Mouse (Mus musculus) hindbrain, postnatal 0 days (tissue): ENCODE measurements around the gene Tada1. TPM values are rescaled to one million over a fixed set of nuclear protein-coding genes. Genes with fewer than 3 reads are reported as not detected.

Source experiments
- ATAC-seq: fragments of 200-750 bp; cut with Nextera tagmentation; 2 replicates; pipeline ENCODE4 v1.8.0; 2017; ENCODE audit warnings: mild to moderate bottlenecking, moderate TSS enrichment, moderate library complexity
- DNase-seq: peaks from one replicate; pipeline ENCODE4 v3.0.0-alpha.2; 2015; ENCODE audit warnings: low spot score
- H3K27ac ChIP-seq: fragments of 300-500 bp; sonication (generic); 2 replicates; pipeline ENCODE4 v1.5.1; 2014; ENCODE audit warnings: mild to moderate bottlenecking
- H3K27me3 ChIP-seq: fragments of 300-500 bp; sonication (generic); 2 replicates; pipeline ENCODE4 v1.6.1; 2014; ENCODE audit warnings: low read length, mixed read lengths; ENCODE audit not compliant: insufficient read depth
- H3K36me3 ChIP-seq: fragments of 300-500 bp; sonication (generic); 2 replicates; pipeline ENCODE4 v1.6.1; 2014; ENCODE audit warnings: low read length, mixed read lengths; ENCODE audit not compliant: insufficient read depth
- H3K4me1 ChIP-seq: fragments of 300-500 bp; sonication (generic); 2 replicates; pipeline ENCODE4 v1.6.1; 2014; ENCODE audit warnings: antibody characterized with exemption, low read length, mixed read lengths; ENCODE audit not compliant: insufficient read depth
- H3K4me2 ChIP-seq: fragments of 300-500 bp; sonication (generic); 2 replicates; pipeline ENCODE4 v1.6.1; 2014; ENCODE audit warnings: low read depth, mild to moderate bottlenecking, low read length, moderate library complexity, mixed read lengths
- H3K4me3 ChIP-seq: fragments of 300-500 bp; sonication (generic); 2 replicates; pipeline ENCODE4 v1.5.1; 2014; ENCODE audit warnings: low read length
- H3K9ac ChIP-seq: fragments of 300-500 bp; sonication (generic); replicated peaks from 2 replicates; pipeline ENCODE4 v1.6.1; 2014; ENCODE audit warnings: mild to moderate bottlenecking, low read length, moderate library complexity, mixed read lengths
- H3K9me3 ChIP-seq: fragments of 300-500 bp; sonication (generic); 2 replicates; pipeline ENCODE4 v1.6.1; 2016; ENCODE audit warnings: low read length, mixed read lengths
- CTCF ChIP-seq: IDR thresholded peaks from 2 replicates; pipeline ENCODE4 v1.5.1; 2016; ENCODE audit warnings: antibody characterized with exemption, control low read depth, low read depth
- WGBS: fragments of 180-500 bp; shearing (Covaris S2); extraction: QIAGEN DNeasy Blood & Tissue Kit; methylation state at CpG from one replicate; pipeline ENCODE4 v1.1.7; 2014; 5-methylcytosine and 5-hydroxymethylcytosine counted together
- polyA plus RNA-seq: library from polyadenylated mRNA; unstranded; fragments of >200 nt; fragmentation: Nextera tagmentation; extraction: Ambion mirVana; gene quantifications from 2 replicates; pipeline ENCODE4 v1.2.1, GENCODE M21; 2015
- total RNA-seq: library from RNA; depleted of rRNA; stranded (reverse); fragments of >200 nt; gene quantifications from 2 replicates; pipeline ENCODE4 v1.2.3, GENCODE M21; 2014; rRNA removed

Gene Tada1
- total RNA-seq (38.6 and 51.5 TPM in 2 replicates), polyA plus RNA-seq (52.7 and 55.7 TPM in 2 replicates)

DNA sequence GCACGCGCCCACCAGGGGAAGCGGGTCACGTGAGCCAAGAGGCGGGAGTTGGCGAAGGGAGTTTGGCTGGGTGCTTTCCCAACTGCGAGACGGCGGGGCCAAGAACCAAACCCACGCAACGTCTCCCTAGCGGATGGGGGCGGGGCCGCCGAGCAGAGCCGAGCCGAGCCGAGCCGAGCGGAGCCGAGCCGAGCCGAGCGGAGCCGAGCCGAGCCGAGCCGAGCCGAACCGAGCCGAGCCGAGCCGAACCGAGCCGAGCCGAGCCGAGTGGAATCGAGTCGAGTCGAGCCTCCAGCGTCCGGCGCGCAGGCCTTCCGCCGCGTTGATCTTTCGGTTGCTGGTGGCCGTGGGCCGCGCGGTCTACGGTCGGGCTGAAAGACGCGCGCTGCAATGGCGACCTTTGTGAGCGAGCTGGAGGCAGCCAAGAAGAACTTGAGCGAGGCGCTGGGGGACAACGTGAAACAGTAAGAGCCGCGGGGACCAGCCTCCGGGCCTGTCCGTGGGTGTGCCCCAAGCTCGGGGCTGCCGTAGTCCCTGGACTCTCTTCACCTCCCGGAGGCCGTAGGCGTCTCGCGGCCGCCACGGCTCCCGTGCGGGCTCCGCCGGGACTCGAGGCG, at the start of gene Tada1:
Gene Tada1 (plus strand): TSS at position 85 of the 617 bp plus-strand sequence.
- Histone ChIP-seq H3K36me3 (peaks cover 9% of the 10 kb centered on the region; the same call in 1 of the 2 replicates), H3K9me3 (no peaks in the 10 kb centered on the region), H3K27ac (peak within 1 kb of the TSS; percentile 89), H3K9ac (peak within 1 kb of the TSS; percentile 92), H3K27me3 (no peaks in the 10 kb centered on the region), H3K4me1 (peaks cover 13% of the 10 kb centered on the region), H3K4me2 (peak within 1 kb of the TSS; percentile 73), H3K4me3 (peak within 1 kb of the TSS; percentile 98)
- no peak for TF ChIP-seq CTCF
- peak; percentile 96 for ATAC-seq
- DNase-seq = peak; percentile 97
- WGBS = under 1% methylated on average over 79 of the region's 81 CpGs

DNA sequence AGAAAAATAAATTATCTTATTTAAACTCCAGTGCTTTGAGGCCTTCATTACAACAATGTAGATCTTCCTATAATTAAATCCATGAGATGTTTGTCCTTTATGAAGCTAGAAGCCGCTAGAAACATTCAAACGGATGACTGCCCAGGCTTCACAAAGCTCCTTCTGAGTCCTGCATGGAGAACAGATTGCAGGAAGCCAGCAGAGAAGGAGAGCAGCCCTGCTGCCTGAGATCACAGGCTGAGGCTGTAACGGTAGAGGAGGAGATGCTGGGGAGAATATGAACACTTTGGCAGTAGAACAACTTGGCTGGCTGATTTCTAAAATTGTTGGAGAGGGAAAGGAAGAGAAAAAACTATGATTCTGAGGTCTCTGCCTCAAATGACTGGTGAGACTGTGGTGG, 48.1 kb upstream of the Tada1 start:
- Histone ChIP-seq H3K4me3 (no peak overlapping the region), H3K9ac (no peak overlapping the region), H3K4me2 (no peak overlapping the region), H3K27ac (no peak overlapping the region), H3K4me1 (no peaks in the 10 kb centered on the region), H3K36me3 (no peaks in the 10 kb centered on the region), H3K27me3 (no peaks in the 10 kb centered on the region), H3K9me3 (no peaks in the 10 kb centered on the region)
- WGBS = 40% methylated on average over 3 of the region's 3 CpGs
- peak; percentile 13 for DNase-seq
- no peak for ATAC-seq
- no peak for TF ChIP-seq CTCF

DNA sequence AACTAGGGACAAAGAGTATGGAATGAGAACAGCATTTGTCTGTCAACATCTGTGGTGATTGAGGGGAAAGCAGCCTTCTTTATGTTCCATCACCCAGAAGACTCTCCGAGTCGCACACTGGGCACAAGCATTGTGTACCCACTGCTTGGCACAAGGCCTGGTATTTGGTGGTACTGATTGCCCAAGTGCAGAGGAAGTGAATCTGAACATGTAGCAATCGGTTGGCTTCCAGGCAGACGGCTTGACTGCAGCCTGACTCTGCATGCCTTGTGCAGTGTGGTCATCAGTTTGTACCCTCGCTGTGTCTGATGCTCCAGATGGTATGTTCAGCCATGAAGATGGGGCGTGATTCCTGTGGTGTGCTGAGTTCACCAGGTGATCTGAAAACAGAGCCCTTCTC, 39.8 kb upstream of the Tada1 start:
- Histone ChIP-seq H3K27ac (no peak overlapping the region), H3K27me3 (no peaks in the 10 kb centered on the region), H3K4me2 (no peak overlapping the region), H3K9ac (no peak overlapping the region), H3K36me3 (no peaks in the 10 kb centered on the region), H3K4me1 (no peaks in the 10 kb centered on the region), H3K4me3 (no peak overlapping the region), H3K9me3 (no peaks in the 10 kb centered on the region)
- no peak for DNase-seq
- no peak for TF ChIP-seq CTCF
- ATAC-seq = no peak
- 69% methylated on average over 6 of the region's 6 CpGs for WGBS

DNA sequence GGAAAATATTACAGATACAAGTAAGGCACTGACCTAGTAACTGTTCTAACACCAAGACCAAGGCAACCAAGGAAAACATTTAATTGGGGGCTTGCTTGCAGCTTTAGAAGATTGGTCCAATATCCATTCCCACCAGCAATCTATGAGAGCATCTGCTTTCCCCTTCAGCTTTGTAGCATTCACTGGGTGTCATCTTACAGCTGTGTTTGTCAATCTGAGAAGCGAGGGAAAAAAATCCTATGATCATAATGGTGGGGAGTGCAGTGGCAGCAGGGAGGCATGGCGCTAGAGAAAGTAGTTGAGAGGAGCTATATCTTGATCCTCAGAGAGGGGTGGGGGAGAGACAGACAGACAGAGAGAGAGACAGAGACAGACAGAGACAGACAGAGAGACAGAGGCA, 36.8 kb upstream of the Tada1 start:
- TF ChIP-seq CTCF = no peak
- no peaks in the 10 kb centered on the region for H3K27me3 ChIP-seq
- H3K9ac ChIP-seq = no peak overlapping the region
- H3K36me3 ChIP-seq = no peaks in the 10 kb centered on the region
- no peak overlapping the region for H3K4me3 ChIP-seq
- no peaks in the 10 kb centered on the region for H3K9me3 ChIP-seq
- H3K4me1 ChIP-seq = no peaks in the 10 kb centered on the region
- WGBS = 89% methylated on average over 2 of the region's 2 CpGs
- ATAC-seq (no peak), DNase-seq (no peak)
- no peak overlapping the region for H3K27ac ChIP-seq
- no peak overlapping the region for H3K4me2 ChIP-seq

DNA sequence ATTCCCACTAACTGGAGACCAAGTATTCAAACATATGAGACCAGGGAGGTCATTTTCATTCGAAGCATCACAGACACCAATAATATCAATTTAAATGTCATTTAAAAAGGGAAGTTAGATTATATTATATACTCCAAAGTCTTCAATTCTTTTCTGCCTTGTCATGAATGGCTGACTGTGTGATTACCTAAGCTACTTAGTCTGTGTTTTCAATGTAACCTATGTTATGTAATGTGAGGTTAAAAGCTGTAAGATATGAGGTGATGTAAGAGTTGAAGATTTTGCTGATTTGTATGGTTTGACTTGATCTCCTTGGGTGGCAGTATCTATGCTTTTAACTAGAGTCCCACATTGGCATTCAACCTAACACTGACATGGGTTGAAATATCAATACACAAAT, 36.4 kb upstream of the Tada1 start:
- Histone ChIP-seq H3K9ac (no peak overlapping the region), H3K4me1 (no peaks in the 10 kb centered on the region), H3K9me3 (no peaks in the 10 kb centered on the region), H3K4me3 (no peak overlapping the region), H3K27me3 (no peaks in the 10 kb centered on the region), H3K36me3 (no peaks in the 10 kb centered on the region), H3K27ac (no peak overlapping the region), H3K4me2 (no peak overlapping the region)
- WGBS = 87% methylated on average over 1 of the region's 1 CpGs
- DNase-seq = no peak
- TF ChIP-seq CTCF = no peak
- ATAC-seq = no peak

DNA sequence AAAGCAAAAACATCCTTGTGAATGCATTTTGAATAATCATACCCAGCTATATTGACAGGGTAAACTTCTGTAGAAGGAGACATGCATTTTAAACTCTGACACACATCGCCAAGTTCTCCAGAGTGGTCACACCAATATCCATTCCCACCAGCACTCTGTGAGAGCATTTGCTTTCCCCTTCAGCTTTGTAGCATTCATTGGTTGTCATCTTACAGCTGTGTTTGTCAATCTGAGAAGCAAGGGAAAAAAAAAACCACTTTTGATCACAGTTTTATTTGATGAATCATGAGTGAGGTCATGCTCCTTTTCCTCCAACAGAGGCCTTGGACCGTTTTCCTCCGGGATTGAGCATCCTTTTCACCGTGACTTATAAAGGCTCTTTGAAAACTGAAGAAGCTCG, 35.3 kb upstream of the Tada1 start:
- ATAC-seq = no peak
- Histone ChIP-seq H3K4me3 (no peak overlapping the region), H3K4me2 (no peak overlapping the region), H3K4me1 (no peaks in the 10 kb centered on the region), H3K36me3 (no peaks in the 10 kb centered on the region), H3K9ac (no peak overlapping the region), H3K9me3 (no peaks in the 10 kb centered on the region), H3K27me3 (no peaks in the 10 kb centered on the region), H3K27ac (no peak overlapping the region)
- no peak for DNase-seq
- no peak for TF ChIP-seq CTCF
- 43% methylated on average over 5 of the region's 5 CpGs for WGBS

DNA sequence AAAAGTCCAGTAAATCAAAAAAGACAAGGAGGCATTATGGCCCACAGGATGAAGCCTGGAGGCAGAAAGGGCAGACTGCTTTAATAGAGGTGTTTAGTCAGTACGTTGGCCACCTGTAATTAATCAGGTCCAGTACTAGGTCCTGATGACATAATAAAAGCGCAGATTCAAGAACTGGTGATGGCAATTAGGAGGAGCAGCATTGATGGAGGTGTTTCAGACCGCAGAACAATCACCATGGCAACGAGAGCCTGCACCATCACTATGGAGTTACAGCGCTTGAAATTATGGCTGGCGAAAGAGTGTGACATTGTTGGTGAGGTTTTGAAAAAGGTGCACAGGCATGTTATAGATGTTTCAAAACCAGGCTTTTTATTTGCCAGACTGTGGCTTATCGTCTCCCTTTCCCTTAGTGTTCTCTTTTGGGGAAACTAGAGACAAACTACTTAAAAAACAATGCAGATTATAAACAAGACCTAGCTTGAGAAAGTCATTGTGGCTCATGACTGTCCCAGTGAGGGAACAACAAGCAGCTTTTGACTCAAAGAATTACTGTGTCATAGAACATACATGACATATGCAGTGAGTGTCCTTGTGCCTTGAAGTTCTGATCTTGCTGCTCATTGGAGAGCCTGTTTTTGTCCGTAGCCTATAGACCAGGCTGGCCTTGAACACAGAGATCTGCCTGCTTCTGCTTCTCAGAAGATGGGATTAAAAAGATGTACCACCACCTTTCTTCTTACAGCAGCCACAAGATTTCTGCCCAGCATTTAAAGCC, 34.4 kb upstream of the Tada1 start:
- H3K9me3 ChIP-seq = no peaks in the 10 kb centered on the region
- DNase-seq (peak; percentile 72), ATAC-seq (peak; percentile 71; the same call in 1 of the 2 replicates)
- no peaks in the 10 kb centered on the region for H3K27me3 ChIP-seq
- WGBS = 29% methylated on average over 8 of the region's 8 CpGs
- no peaks in the 10 kb centered on the region for H3K4me1 ChIP-seq
- H3K27ac ChIP-seq = no peak overlapping the region
- H3K36me3 ChIP-seq = no peaks in the 10 kb centered on the region
- no peak overlapping the region for H3K9ac ChIP-seq
- TF ChIP-seq CTCF = no peak
- H3K4me3 ChIP-seq = no peak overlapping the region
- no peak overlapping the region for H3K4me2 ChIP-seq
